Mouse (Mus musculus): Measurements from ENCODE around the gene Myt1.

The Myt1 gene

GRCm38 (mm10) chr2:181763006-181763830 is at the start of gene Myt1:
Myt1 (plus strand) TSS chr2:181763332.
- Histone ChIP-seq H3K4me3 (replicated peaks; ENCODE audit: low read length) (peak within 1 kb of the TSS; percentile 43; the same call in 1 of the 2 replicates), H3K27me3 (ENCODE audit: insufficient read depth, low read length) (peaks cover 17% of the 10 kb centered on the region), H3K9me3 (ENCODE audit: low read length) (no peaks in the 10 kb centered on the region), H3K36me3 (ENCODE audit: insufficient read depth, low read length) (no peaks in the 10 kb centered on the region), H3K4me1 (replicated peaks; ENCODE audit: low read depth, low read length) (peaks cover 30% of the 10 kb centered on the region)
- TF ChIP-seq CTCF (conservative IDR thresholded peaks at IDR 0.05; ENCODE audit: low read length) (no peak), NANOG (IDR thresholded peaks at IDR 0.05; ENCODE audit: borderline replicate concordance, low read length) (no peak), POU5F1 (IDR thresholded peaks at IDR 0.05; ENCODE audit: borderline replicate concordance, low read length) (no peak)

GRCm38 (mm10) chr2:181713749-181714148 is 49.4 kb upstream of the Myt1 start:
- H3K36me3 ChIP-seq (ENCODE audit: insufficient read depth, low read length) = no peaks in the 10 kb centered on the region
- H3K4me1 ChIP-seq (replicated peaks; ENCODE audit: low read depth, low read length) = peaks cover 12% of the 10 kb centered on the region
- no peaks in the 10 kb centered on the region for H3K9me3 ChIP-seq (ENCODE audit: low read length)
- peaks cover 10% of the 10 kb centered on the region for H3K27me3 ChIP-seq (ENCODE audit: insufficient read depth, low read length)
- H3K4me3 ChIP-seq (replicated peaks; ENCODE audit: low read length) = no peak overlapping the region
- TF ChIP-seq POU5F1 (IDR thresholded peaks at IDR 0.05; ENCODE audit: borderline replicate concordance, low read length) (no peak), NANOG (IDR thresholded peaks at IDR 0.05; ENCODE audit: borderline replicate concordance, low read length) (no peak), CTCF (conservative IDR thresholded peaks at IDR 0.05; ENCODE audit: low read length) (no peak)

GRCm38 (mm10) chr2:181714903-181715326 is 48.2 kb upstream of the Myt1 start, which contains the start of gene Oprl1:
Oprl1 (plus strand) TSS chr2:181715016.
- H3K36me3 ChIP-seq (ENCODE audit: insufficient read depth, low read length) = no peaks in the 10 kb centered on the region
- TF ChIP-seq POU5F1 (IDR thresholded peaks at IDR 0.05; ENCODE audit: borderline replicate concordance, low read length) (no peak), CTCF (conservative IDR thresholded peaks at IDR 0.05; ENCODE audit: low read length) (no peak), NANOG (IDR thresholded peaks at IDR 0.05; ENCODE audit: borderline replicate concordance, low read length) (no peak)
- H3K27me3 ChIP-seq (ENCODE audit: insufficient read depth, low read length) = peaks cover 10% of the 10 kb centered on the region
- no peaks in the 10 kb centered on the region for H3K9me3 ChIP-seq (ENCODE audit: low read length)
- H3K4me3 ChIP-seq (replicated peaks; ENCODE audit: low read length) = peak within 1 kb of the TSS; percentile 51
- peaks cover 12% of the 10 kb centered on the region for H3K4me1 ChIP-seq (replicated peaks; ENCODE audit: low read depth, low read length)

- Histone ChIP-seq H3K4me1 (replicated peaks; ENCODE audit: low read depth, low read length) (peaks cover 12% of the 10 kb centered on the region), H3K9me3 (ENCODE audit: low read length) (no peaks in the 10 kb centered on the region), H3K4me3 (replicated peaks; ENCODE audit: low read length) (no peak overlapping the region), H3K36me3 (ENCODE audit: insufficient read depth, low read length) (no peaks in the 10 kb centered on the region), H3K27me3 (ENCODE audit: insufficient read depth, low read length) (peaks cover 10% of the 10 kb centered on the region)
- no peak for TF ChIP-seq CTCF (conservative IDR thresholded peaks at IDR 0.05; ENCODE audit: low read length)
- no peak for TF ChIP-seq NANOG (IDR thresholded peaks at IDR 0.05; ENCODE audit: borderline replicate concordance, low read length)
Observed at GRCm38 (mm10) chr2:181715382-181715781, 47.8 kb upstream of the Myt1 start.

GRCm38 (mm10) chr2:181716991-181717390 is 46.1 kb upstream of the Myt1 start:
- no peak overlapping the region for H3K4me3 ChIP-seq (replicated peaks; ENCODE audit: low read length)
- no peak for TF ChIP-seq POU5F1 (IDR thresholded peaks at IDR 0.05; ENCODE audit: borderline replicate concordance, low read length)
- no peak for TF ChIP-seq NANOG (IDR thresholded peaks at IDR 0.05; ENCODE audit: borderline replicate concordance, low read length)
- no peak for TF ChIP-seq CTCF (conservative IDR thresholded peaks at IDR 0.05; ENCODE audit: low read length)
- no peaks in the 10 kb centered on the region for H3K36me3 ChIP-seq (ENCODE audit: insufficient read depth, low read length)
- H3K4me1 ChIP-seq (replicated peaks; ENCODE audit: low read depth, low read length) = peaks cover 12% of the 10 kb centered on the region
- no peaks in the 10 kb centered on the region for H3K9me3 ChIP-seq (ENCODE audit: low read length)
- peaks cover 10% of the 10 kb centered on the region for H3K27me3 ChIP-seq (ENCODE audit: insufficient read depth, low read length)

GRCm38 (mm10) chr2:181720061-181720460 is 43.1 kb upstream of the Myt1 start:
- Histone ChIP-seq H3K4me3 (replicated peaks; ENCODE audit: low read length) (no peak overlapping the region), H3K27me3 (ENCODE audit: insufficient read depth, low read length) (peaks cover 7% of the 10 kb centered on the region), H3K4me1 (replicated peaks; ENCODE audit: low read depth, low read length) (peaks cover 7% of the 10 kb centered on the region), H3K36me3 (ENCODE audit: insufficient read depth, low read length) (no peaks in the 10 kb centered on the region), H3K9me3 (ENCODE audit: low read length) (no peaks in the 10 kb centered on the region)
- no peak for TF ChIP-seq CTCF (conservative IDR thresholded peaks at IDR 0.05; ENCODE audit: low read length)
- TF ChIP-seq POU5F1 (IDR thresholded peaks at IDR 0.05; ENCODE audit: borderline replicate concordance, low read length) = no peak
- TF ChIP-seq NANOG (IDR thresholded peaks at IDR 0.05; ENCODE audit: borderline replicate concordance, low read length) = no peak

GRCm38 (mm10) chr2:181721200-181721599 is 41.9 kb upstream of the Myt1 start:
- no peaks in the 10 kb centered on the region for H3K4me1 ChIP-seq (replicated peaks; ENCODE audit: low read depth, low read length)
- no peaks in the 10 kb centered on the region for H3K36me3 ChIP-seq (ENCODE audit: insufficient read depth, low read length)
- TF ChIP-seq CTCF (conservative IDR thresholded peaks at IDR 0.05; ENCODE audit: low read length) = no peak
- no peak for TF ChIP-seq NANOG (IDR thresholded peaks at IDR 0.05; ENCODE audit: borderline replicate concordance, low read length)
- no peak for TF ChIP-seq POU5F1 (IDR thresholded peaks at IDR 0.05; ENCODE audit: borderline replicate concordance, low read length)
- H3K27me3 ChIP-seq (ENCODE audit: insufficient read depth, low read length) = no peaks in the 10 kb centered on the region
- no peaks in the 10 kb centered on the region for H3K9me3 ChIP-seq (ENCODE audit: low read length)
- H3K4me3 ChIP-seq (replicated peaks; ENCODE audit: low read length) = no peak overlapping the region

- Histone ChIP-seq H3K4me1 (replicated peaks; ENCODE audit: low read depth, low read length) (no peaks in the 10 kb centered on the region), H3K4me3 (replicated peaks; ENCODE audit: low read length) (no peak overlapping the region), H3K9me3 (ENCODE audit: low read length) (no peaks in the 10 kb centered on the region), H3K27me3 (ENCODE audit: insufficient read depth, low read length) (no peaks in the 10 kb centered on the region), H3K36me3 (ENCODE audit: insufficient read depth, low read length) (no peaks in the 10 kb centered on the region)
- TF ChIP-seq POU5F1 (IDR thresholded peaks at IDR 0.05; ENCODE audit: borderline replicate concordance, low read length) = no peak
- peak; percentile 54 for TF ChIP-seq CTCF (conservative IDR thresholded peaks at IDR 0.05; ENCODE audit: low read length)
- TF ChIP-seq NANOG (IDR thresholded peaks at IDR 0.05; ENCODE audit: borderline replicate concordance, low read length) = no peak
Observed at GRCm38 (mm10) chr2:181722213-181722612, 40.9 kb upstream of the Myt1 start.
